Mouse (Mus musculus): Measurements from ENCODE around the gene Scube3. TPM values are rescaled to one million over a fixed set of nuclear protein-coding genes. Genes with fewer than 3 reads are reported as not detected.

Scube3 gene
- polyA plus RNA-seq, 1 experiment from 2014 or later = 10.5 TPM

GRCm38 (mm10) chr17:28101902-28102319, 40.0 kb upstream of the Scube3 start:
- ATAC-seq (replicated peaks; ENCODE audit: low FRiP score) (0 out of 2 replicates have a peak, but pooled peaks have one; percentile 24), DNase-seq (ENCODE audit: low spot score) (no peak)
- no peaks in the 10 kb centered on the region; the same call in 1 of the 2 replicates for H3K9me3 ChIP-seq (ENCODE audit: control insufficient read depth, low read length)
- H3K4me1 ChIP-seq (replicated peaks; ENCODE audit: control insufficient read depth, insufficient read depth, low read length) = peaks cover 8% of the 10 kb centered on the region; the same call in 1 of the 2 replicates
- no peak overlapping the region for H3K4me2 ChIP-seq (ENCODE audit: low read depth, low read length, severe bottlenecking)
- no peak overlapping the region for H3K4me3 ChIP-seq (ENCODE audit: low read depth, low read length)
- H3K27ac ChIP-seq (ENCODE audit: low read depth, low read length) = no peak overlapping the region
- H3K36me3 ChIP-seq (ENCODE audit: control insufficient read depth, insufficient read depth, low read length) = no peaks in the 10 kb centered on the region
- no peaks in the 10 kb centered on the region for H3K27me3 ChIP-seq (ENCODE audit: control insufficient read depth, insufficient read depth, low read length)
- no peak overlapping the region for H3K9ac ChIP-seq (ENCODE audit: low read length)
- WGBS = 15% methylated on average over 10 of the region's 10 CpGs

GRCm38 (mm10) chr17:28104416-28104815, 37.5 kb upstream of the Scube3 start:
- H3K27ac ChIP-seq (ENCODE audit: low read depth, low read length) = no peak overlapping the region
- no peak overlapping the region for H3K9ac ChIP-seq (ENCODE audit: low read length)
- ATAC-seq (replicated peaks; ENCODE audit: low FRiP score) (no peak), DNase-seq (ENCODE audit: low spot score) (no peak)
- no peak overlapping the region for H3K4me2 ChIP-seq (ENCODE audit: low read depth, low read length, severe bottlenecking)
- no peaks in the 10 kb centered on the region for H3K36me3 ChIP-seq (ENCODE audit: control insufficient read depth, insufficient read depth, low read length)
- H3K9me3 ChIP-seq (ENCODE audit: control insufficient read depth, low read length) = no peaks in the 10 kb centered on the region; the same call in 1 of the 2 replicates
- no peak overlapping the region for H3K4me3 ChIP-seq (ENCODE audit: low read depth, low read length)
- peaks cover 13% of the 10 kb centered on the region for H3K4me1 ChIP-seq (replicated peaks; ENCODE audit: control insufficient read depth, insufficient read depth, low read length)
- no peaks in the 10 kb centered on the region for H3K27me3 ChIP-seq (ENCODE audit: control insufficient read depth, insufficient read depth, low read length)
- WGBS = 89% methylated on average over 6 of the region's 6 CpGs

- Histone ChIP-seq H3K4me3 (ENCODE audit: low read depth, low read length) (no peak overlapping the region), H3K9me3 (ENCODE audit: control insufficient read depth, low read length) (no peaks in the 10 kb centered on the region), H3K4me2 (ENCODE audit: low read depth, low read length, severe bottlenecking) (no peak overlapping the region), H3K4me1 (replicated peaks; ENCODE audit: control insufficient read depth, insufficient read depth, low read length) (peaks cover 13% of the 10 kb centered on the region), H3K27me3 (ENCODE audit: control insufficient read depth, insufficient read depth, low read length) (no peaks in the 10 kb centered on the region), H3K9ac (ENCODE audit: low read length) (no peak overlapping the region), H3K27ac (ENCODE audit: low read depth, low read length) (peak overlapping the region; percentile 25; the same call in 1 of the 2 replicates), H3K36me3 (ENCODE audit: control insufficient read depth, insufficient read depth, low read length) (no peaks in the 10 kb centered on the region)
- DNase-seq (ENCODE audit: low spot score) (peak; percentile 66), ATAC-seq (replicated peaks; ENCODE audit: low FRiP score) (no peak)
- 79% methylated on average over 6 of the region's 6 CpGs for WGBS
These were observed 35.6 kb upstream of the Scube3 start for GRCm38 (mm10) chr17:28106352-28106751.

- H3K36me3 ChIP-seq (ENCODE audit: control insufficient read depth, insufficient read depth, low read length) = no peaks in the 10 kb centered on the region
- WGBS = 9% methylated on average over 14 of the region's 14 CpGs
- H3K4me2 ChIP-seq (ENCODE audit: low read depth, low read length, severe bottlenecking) = peak overlapping the region; percentile 3; the same call in 1 of the 2 replicates
- no peak overlapping the region for H3K4me3 ChIP-seq (ENCODE audit: low read depth, low read length)
- H3K9me3 ChIP-seq (ENCODE audit: control insufficient read depth, low read length) = no peaks in the 10 kb centered on the region
- H3K4me1 ChIP-seq (replicated peaks; ENCODE audit: control insufficient read depth, insufficient read depth, low read length) = peaks cover 9% of the 10 kb centered on the region
- DNase-seq (ENCODE audit: low spot score) (peak; percentile 70), ATAC-seq (replicated peaks; ENCODE audit: low FRiP score) (peak; percentile 70)
- no peaks in the 10 kb centered on the region for H3K27me3 ChIP-seq (ENCODE audit: control insufficient read depth, insufficient read depth, low read length)
- no peak overlapping the region for H3K9ac ChIP-seq (ENCODE audit: low read length)
- H3K27ac ChIP-seq (ENCODE audit: low read depth, low read length) = no peak overlapping the region
These were observed 34.7 kb upstream of the Scube3 start for GRCm38 (mm10) chr17:28107275-28107674.

- no peak for ATAC-seq (replicated peaks; ENCODE audit: low FRiP score)
These were observed 29.7 kb upstream of the Scube3 start for GRCm38 (mm10) chr17:28112266-28112665.

GRCm38 (mm10) chr17:28116335-28116734, 25.6 kb upstream of the Scube3 start:
- H3K4me1 ChIP-seq (replicated peaks; ENCODE audit: control insufficient read depth, insufficient read depth, low read length) = peaks cover 4% of the 10 kb centered on the region; the same call in 1 of the 2 replicates
- no peaks in the 10 kb centered on the region for H3K27me3 ChIP-seq (ENCODE audit: control insufficient read depth, insufficient read depth, low read length)
- no peaks in the 10 kb centered on the region for H3K36me3 ChIP-seq (ENCODE audit: control insufficient read depth, insufficient read depth, low read length)
- H3K4me2 ChIP-seq (ENCODE audit: low read depth, low read length, severe bottlenecking) = no peak overlapping the region
- H3K9ac ChIP-seq (ENCODE audit: low read length) = no peak overlapping the region
- no peaks in the 10 kb centered on the region for H3K9me3 ChIP-seq (ENCODE audit: control insufficient read depth, low read length)
- WGBS = 47% methylated on average over 9 of the region's 9 CpGs
- DNase-seq (ENCODE audit: low spot score) = no peak
- H3K4me3 ChIP-seq (ENCODE audit: low read depth, low read length) = no peak overlapping the region
- 0 out of 2 replicates have a peak, but pooled peaks have one; percentile 21 for ATAC-seq (replicated peaks; ENCODE audit: low FRiP score)
- H3K27ac ChIP-seq (ENCODE audit: low read depth, low read length) = peak overlapping the region; percentile 7; the same call in 1 of the 2 replicates

More at GRCm38 (mm10) chr17:28112266-28112665, 29.7 kb upstream of the Scube3 start:
- no peak overlapping the region for H3K4me3 ChIP-seq (ENCODE audit: low read depth, low read length)
- no peaks in the 10 kb centered on the region for H3K27me3 ChIP-seq (ENCODE audit: control insufficient read depth, insufficient read depth, low read length)
- H3K4me2 ChIP-seq (ENCODE audit: low read depth, low read length, severe bottlenecking) = no peak overlapping the region
- peaks cover 6% of the 10 kb centered on the region for H3K4me1 ChIP-seq (replicated peaks; ENCODE audit: control insufficient read depth, insufficient read depth, low read length)
- no peak overlapping the region for H3K27ac ChIP-seq (ENCODE audit: low read depth, low read length)
- DNase-seq (ENCODE audit: low spot score) = no peak
- no peak overlapping the region for H3K9ac ChIP-seq (ENCODE audit: low read length)
- H3K36me3 ChIP-seq (ENCODE audit: control insufficient read depth, insufficient read depth, low read length) = no peaks in the 10 kb centered on the region
- H3K9me3 ChIP-seq (ENCODE audit: control insufficient read depth, low read length) = no peaks in the 10 kb centered on the region
- 91% methylated on average over 8 of the region's 8 CpGs for WGBS

- no peak for DNase-seq (ENCODE audit: low spot score)
- ATAC-seq (replicated peaks; ENCODE audit: low FRiP score) = no peak
- H3K27ac ChIP-seq (ENCODE audit: low read depth, low read length) = no peak overlapping the region
- H3K4me3 ChIP-seq (ENCODE audit: low read depth, low read length) = no peak overlapping the region
- H3K4me2 ChIP-seq (ENCODE audit: low read depth, low read length, severe bottlenecking) = no peak overlapping the region
- H3K9me3 ChIP-seq (ENCODE audit: control insufficient read depth, low read length) = no peaks in the 10 kb centered on the region
- H3K4me1 ChIP-seq (replicated peaks; ENCODE audit: control insufficient read depth, insufficient read depth, low read length) = peaks cover 4% of the 10 kb centered on the region; the same call in 1 of the 2 replicates
- no peak overlapping the region for H3K9ac ChIP-seq (ENCODE audit: low read length)
- 68% methylated on average over 19 of the region's 19 CpGs for WGBS
- no peaks in the 10 kb centered on the region for H3K27me3 ChIP-seq (ENCODE audit: control insufficient read depth, insufficient read depth, low read length)
- no peaks in the 10 kb centered on the region for H3K36me3 ChIP-seq (ENCODE audit: control insufficient read depth, insufficient read depth, low read length)
These were observed 24.3 kb upstream of the Scube3 start for GRCm38 (mm10) chr17:28117451-28118209.

GRCm38 (mm10) chr17:28120460-28120859, 21.5 kb upstream of the Scube3 start:
- H3K9me3 ChIP-seq (ENCODE audit: control insufficient read depth, low read length) = no peaks in the 10 kb centered on the region
- peaks cover 14% of the 10 kb centered on the region for H3K4me1 ChIP-seq (replicated peaks; ENCODE audit: control insufficient read depth, insufficient read depth, low read length)
- H3K4me3 ChIP-seq (ENCODE audit: low read depth, low read length) = no peak overlapping the region
- no peaks in the 10 kb centered on the region for H3K36me3 ChIP-seq (ENCODE audit: control insufficient read depth, insufficient read depth, low read length)
- H3K27ac ChIP-seq (ENCODE audit: low read depth, low read length) = no peak overlapping the region
- H3K9ac ChIP-seq (ENCODE audit: low read length) = no peak overlapping the region
- H3K27me3 ChIP-seq (ENCODE audit: control insufficient read depth, insufficient read depth, low read length) = no peaks in the 10 kb centered on the region
- DNase-seq (ENCODE audit: low spot score) = no peak
- ATAC-seq (replicated peaks; ENCODE audit: low FRiP score) = no peak
- WGBS = 87% methylated on average over 5 of the region's 5 CpGs
- no peak overlapping the region for H3K4me2 ChIP-seq (ENCODE audit: low read depth, low read length, severe bottlenecking)

Data from forebrain, embryonic 11.5 days (tissue).